Mouse (Mus musculus) hindbrain, embryonic 15.5 days (tissue): ENCODE measurements around the gene Vmn2r115. TPM values are rescaled to one million over a fixed set of nuclear protein-coding genes. Genes with fewer than 3 reads are reported as not detected.
"Not testable (repeated sequence)": the region's sequence is repeated elsewhere in the genome, so short reads cannot be mapped to it uniquely, and the experiment has no call there.

Experiments used
- ATAC-seq: fragments of 200-750 bp; cut with Nextera tagmentation; 2 replicates; pipeline ENCODE4 v1.8.0; 2017; ENCODE audit warnings: low read depth, moderate number of reproducible peaks, moderate TSS enrichment; ENCODE audit not compliant: low FRiP score
- H3K27ac ChIP-seq: fragments of 300-500 bp; sonication (generic); replicated peaks from 2 replicates; pipeline ENCODE4 v1.5.1; 2015; ENCODE audit warnings: mild to moderate bottlenecking, inconsistent platforms
- H3K27me3 ChIP-seq: fragments of 300-500 bp; sonication (generic); 2 replicates; pipeline ENCODE4 v1.6.1; 2015; ENCODE audit warnings: control low read depth, inconsistent platforms
- H3K36me3 ChIP-seq: fragments of 300-500 bp; sonication (generic); 2 replicates; pipeline ENCODE4 v1.6.1; 2015; ENCODE audit warnings: control low read depth, inconsistent platforms
- H3K4me1 ChIP-seq: fragments of 300-500 bp; sonication (generic); replicated peaks from 2 replicates; pipeline ENCODE4 v1.6.1; 2015; ENCODE audit warnings: control low read depth, inconsistent platforms
- H3K4me2 ChIP-seq: fragments of 300-500 bp; sonication (generic); 2 replicates; pipeline ENCODE4 v1.6.1; 2015; ENCODE audit warnings: moderate library complexity, mild to moderate bottlenecking, inconsistent platforms
- H3K4me3 ChIP-seq: fragments of 300-500 bp; sonication (generic); 2 replicates; pipeline ENCODE4 v1.5.1; 2015; ENCODE audit warnings: mild to moderate bottlenecking, inconsistent platforms
- H3K9ac ChIP-seq: fragments of 300-500 bp; sonication (generic); 2 replicates; pipeline ENCODE4 v1.6.1; 2015; ENCODE audit warnings: inconsistent platforms
- H3K9me3 ChIP-seq: fragments of 300-500 bp; sonication (generic); 2 replicates; pipeline ENCODE4 v1.6.1; 2016; ENCODE audit warnings: control low read depth, inconsistent platforms
- WGBS: fragments of 180-500 bp; shearing (Covaris S2); methylation state at CpG from one replicate; pipeline ENCODE4 v1.1.7; 2015; 5-methylcytosine and 5-hydroxymethylcytosine counted together
- polyA plus RNA-seq: library from polyadenylated mRNA; unstranded; fragments of >200 nt; fragmentation: Nextera tagmentation; extraction: Ambion mirVana; gene quantifications from 2 replicates; pipeline ENCODE4 v1.2.1, GENCODE M21; 2015

The Vmn2r115 gene
- polyA plus RNA-seq: not detected in 2 replicates

- not testable (repeated sequence) for H3K9ac ChIP-seq, H3K36me3 ChIP-seq, H3K27me3 ChIP-seq, H3K27ac ChIP-seq, H3K4me1 ChIP-seq, H3K4me3 ChIP-seq, H3K9me3 ChIP-seq, H3K4me2 ChIP-seq, ATAC-seq
- 46% methylated on average over 2 of the region's 2 CpGs for WGBS
Observed at GRCm38 (mm10) chr17:23343441-23343840, at the start of gene Vmn2r115. Gene Vmn2r115, plus strand, starts transcription at chr17:23343741.

GRCm38 (mm10) chr17:23312437-23312836 lies 31.1 kb upstream of the Vmn2r115 start, which contains the start of gene Vmn2r114:
Gene Vmn2r114, minus strand, starts transcription at chr17:23312537.
- not testable (repeated sequence) for H3K27me3 ChIP-seq, H3K27ac ChIP-seq, H3K4me3 ChIP-seq, H3K36me3 ChIP-seq, H3K4me1 ChIP-seq, ATAC-seq, H3K9ac ChIP-seq, H3K4me2 ChIP-seq, H3K9me3 ChIP-seq
- WGBS: 70% methylated on average over 2 of the region's 2 CpGs

DNA sequence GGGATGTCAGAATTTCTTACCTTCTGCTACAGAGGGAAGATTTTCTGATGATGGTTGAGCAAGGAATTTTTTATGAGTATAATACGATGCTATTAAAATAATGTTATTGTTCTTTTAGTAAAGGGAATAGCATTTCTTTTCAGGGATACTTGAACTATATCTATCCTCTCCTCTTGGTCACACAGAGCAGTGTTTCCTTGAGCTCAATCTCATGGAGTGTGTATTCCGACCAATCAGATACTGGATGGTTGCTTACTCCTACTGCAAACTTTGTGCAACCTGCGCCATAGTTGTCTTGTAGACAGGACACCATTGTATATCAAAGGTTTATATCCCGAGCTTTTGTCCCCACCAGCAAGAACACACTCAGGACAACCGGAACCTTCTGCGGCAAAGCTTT lies 12.9 kb upstream of the Vmn2r115 start:
- Histone ChIP-seq H3K4me3 (no peak overlapping the region), H3K27ac (no peak overlapping the region)

DNA sequence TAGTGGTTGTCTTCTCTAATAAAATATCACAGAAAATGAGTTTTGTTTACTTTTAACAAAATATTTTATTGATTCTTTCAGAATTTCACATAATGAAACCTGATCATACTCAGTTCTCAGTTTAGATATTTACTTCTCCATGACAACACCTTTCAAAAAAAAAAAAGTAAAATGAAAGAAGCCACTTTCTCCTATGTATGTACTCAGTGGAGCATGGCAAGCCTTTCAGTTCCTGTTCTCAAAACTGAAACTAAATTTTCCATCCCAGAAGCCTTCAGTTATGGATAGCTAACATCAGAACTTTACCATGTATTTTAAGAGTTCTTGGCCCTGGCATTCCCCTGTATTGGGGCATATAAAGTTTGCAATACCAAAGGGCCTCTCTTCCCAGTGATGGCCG lies 8.1 kb downstream of the Vmn2r115 start:
- Histone ChIP-seq H3K27me3 (no peaks in the 10 kb centered on the region), H3K27ac (no peak overlapping the region), H3K4me3 (no peak overlapping the region), H3K9ac (no peak overlapping the region), H3K9me3 (no peaks in the 10 kb centered on the region), H3K36me3 (no peaks in the 10 kb centered on the region), H3K4me1 (no peaks in the 10 kb centered on the region), H3K4me2 (no peak overlapping the region)
- no peak for ATAC-seq
- WGBS: 80% methylated on average over 1 of the region's 1 CpGs

More for the DNA sequence above, 12.9 kb upstream of the Vmn2r115 start:
- Histone ChIP-seq H3K9me3 (peaks cover 8% of the 10 kb centered on the region), H3K9ac (no peak overlapping the region), H3K27me3 (no peaks in the 10 kb centered on the region), H3K4me1 (no peaks in the 10 kb centered on the region), H3K36me3 (no peaks in the 10 kb centered on the region), H3K4me2 (no peak overlapping the region)
- 75% methylated on average over 6 of the region's 6 CpGs for WGBS
- no peak for ATAC-seq

GRCm38 (mm10) chr17:23384304-23384703 lies 40.8 kb downstream of the Vmn2r115 start, which contains the start of gene Vmn2r116:
Gene Vmn2r116, plus strand, starts transcription at chr17:23384604.
- not testable (repeated sequence) for H3K36me3 ChIP-seq, H3K4me2 ChIP-seq, H3K27ac ChIP-seq, H3K9ac ChIP-seq, H3K27me3 ChIP-seq, ATAC-seq, H3K4me3 ChIP-seq, H3K9me3 ChIP-seq, H3K4me1 ChIP-seq

Other genes with a start within 250 kb of the Vmn2r115 start
- 25.5 and 27.4 TPM in 2 replicates for gene Zfp40, start 150.5 kb upstream of the Vmn2r115 start, polyA plus RNA-seq
- gene Vmn2r114, start 31.2 kb upstream of the Vmn2r115 start, polyA plus RNA-seq: not detected in 2 replicates
- not detected in 2 replicates for gene Vmn2r116, start 40.9 kb downstream of the Vmn2r115 start, polyA plus RNA-seq
- gene Vmn2r117, start 136.0 kb downstream of the Vmn2r115 start, polyA plus RNA-seq: not detected in 2 replicates
- gene Zfp213, start 220.5 kb downstream of the Vmn2r115 start, polyA plus RNA-seq: 17.3 and 19.8 TPM in 2 replicates